Mouse (Mus musculus) adrenal gland, postnatal 14 days (tissue): ENCODE data around the gene Serpina3i. TPM values are rescaled to one million over a fixed set of nuclear protein-coding genes. Genes with fewer than 3 reads are reported as not detected.
"Not testable (repeated sequence)": the region's sequence is repeated elsewhere in the genome, so short reads cannot be mapped to it uniquely, and the experiment has no call there.

Experiments used
- DNase-seq: peaks from one replicate; pipeline ENCODE4 v3.0.0; 2021; ENCODE audit warnings: mixed read lengths
- long read RNA-seq, 2 experiments: library from polyadenylated mRNA; stranded (forward); transcript quantifications; one replicate each; pipeline ENCODE4 v2.0.0; 2021
- total RNA-seq: library from RNA; stranded (reverse); gene quantifications from 2 replicates; pipeline ENCODE4 v1.2.3, GENCODE M21; 2021

The Serpina3i gene
- 0.78 and 1.7 TPM in 2 replicates for total RNA-seq
- long read RNA-seq, experiment 1 = 0 reads
- long read RNA-seq, experiment 2 = 0 reads

- no peak for DNase-seq
These were observed at the start of gene Serpina3i for GRCm38 (mm10) chr12:104262863-104263262. Gene Serpina3i (plus strand): TSS chr12:104263122.

- no peak for DNase-seq
These were observed 49.1 kb upstream of the Serpina3i start for GRCm38 (mm10) chr12:104213689-104214444.

GRCm38 (mm10) chr12:104214445-104214753, 48.5 kb upstream of the Serpina3i start, which contains the start of gene Serpina3f:
Gene Serpina3f (plus strand): TSS chr12:104214544.
- no peak for DNase-seq

GRCm38 (mm10) chr12:104215249-104215648, 47.7 kb upstream of the Serpina3i start:
- no peak for DNase-seq

- DNase-seq = no peak
These were observed 41.3 kb upstream of the Serpina3i start for GRCm38 (mm10) chr12:104221616-104222015.

- no peak for DNase-seq
These were observed 39.2 kb upstream of the Serpina3i start for GRCm38 (mm10) chr12:104223690-104224089.

GRCm38 (mm10) chr12:104224598-104225300, 38.2 kb upstream of the Serpina3i start:
- DNase-seq = peak; percentile 17

GRCm38 (mm10) chr12:104230762-104231161, 32.2 kb upstream of the Serpina3i start:
- no peak for DNase-seq

- no peak for DNase-seq
These were observed 27.0 kb upstream of the Serpina3i start, which contains the start of gene Serpina3g for GRCm38 (mm10) chr12:104235915-104236314. Gene Serpina3g (plus strand): TSS chr12:104236245.

- not testable (repeated sequence) for DNase-seq
These were observed 24.9 kb upstream of the Serpina3i start for GRCm38 (mm10) chr12:104238048-104238447.

GRCm38 (mm10) chr12:104243307-104243706, 19.6 kb upstream of the Serpina3i start:
- no peak for DNase-seq

GRCm38 (mm10) chr12:104245092-104245491, 17.8 kb upstream of the Serpina3i start:
- DNase-seq = peak; percentile 24

- DNase-seq = no peak
These were observed 17.3 kb upstream of the Serpina3i start for GRCm38 (mm10) chr12:104245595-104245994.

GRCm38 (mm10) chr12:104247553-104248002, 15.3 kb upstream of the Serpina3i start:
- no peak for DNase-seq

- DNase-seq = no peak
These were observed 14.7 kb upstream of the Serpina3i start for GRCm38 (mm10) chr12:104248231-104248630.

GRCm38 (mm10) chr12:104261041-104261440, 1.9 kb upstream of the Serpina3i start:
- no peak for DNase-seq

GRCm38 (mm10) chr12:104266374-104266773, 3.5 kb downstream of the Serpina3i start:
- DNase-seq = no peak

GRCm38 (mm10) chr12:104278216-104279055, 15.5 kb downstream of the Serpina3i start:
- no peak for DNase-seq

- DNase-seq = no peak
These were observed 16.1 kb downstream of the Serpina3i start for GRCm38 (mm10) chr12:104279056-104279435.

- DNase-seq = no peak
These were observed 20.5 kb downstream of the Serpina3i start for GRCm38 (mm10) chr12:104283380-104283779.

GRCm38 (mm10) chr12:104288336-104288735, 25.4 kb downstream of the Serpina3i start:
- DNase-seq = no peak

GRCm38 (mm10) chr12:104289872-104290271, 26.9 kb downstream of the Serpina3i start:
- DNase-seq = no peak
